Mouse (Mus musculus): ENCODE results near the gene Pias4.
"Not testable (repeated sequence)": the region's sequence is repeated elsewhere in the genome, so short reads cannot be mapped to it uniquely, and the experiment has no call there.

Pias4 gene

DNA sequence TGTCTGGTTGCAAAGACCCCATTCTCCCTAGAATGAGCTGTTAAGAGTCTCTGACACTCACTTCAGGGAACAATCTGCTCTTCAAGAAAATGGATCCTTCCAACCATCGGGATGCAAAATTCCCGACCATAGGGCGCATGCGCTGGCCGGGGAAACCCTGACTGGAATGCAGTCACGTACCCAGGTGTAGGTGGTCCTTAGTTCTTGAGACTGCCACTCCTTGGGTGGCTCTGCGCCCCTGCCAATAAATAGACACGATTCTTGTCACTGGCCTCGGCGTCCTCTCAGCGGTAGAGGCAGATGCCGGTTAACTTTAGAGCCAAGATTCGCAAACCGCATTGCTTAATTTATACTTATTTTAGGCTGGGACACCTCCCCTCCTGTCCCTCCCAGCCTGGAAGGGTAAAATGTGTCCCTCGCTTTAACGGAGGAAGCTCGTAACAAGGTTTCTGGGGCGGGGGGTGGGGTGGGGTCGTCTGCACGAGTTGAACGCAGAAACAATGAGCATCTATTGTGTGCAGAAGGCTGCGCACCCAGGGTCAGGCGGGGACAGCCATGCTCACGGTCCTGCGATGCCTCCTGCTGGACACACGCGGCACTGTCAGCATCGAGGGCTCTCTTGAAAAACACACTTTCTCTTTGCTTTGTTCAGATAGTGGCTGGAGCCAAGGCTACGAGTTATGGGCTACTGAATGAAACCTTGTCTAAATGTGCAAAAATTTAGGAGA lies 7.1 kb upstream of the Pias4 start:
- peak; percentile 21; the same call in 1 of the 2 replicates for ATAC-seq (ENCODE audit: insufficient number of reproducible peaks, low FRiP score, low TSS enrichment)

DNA sequence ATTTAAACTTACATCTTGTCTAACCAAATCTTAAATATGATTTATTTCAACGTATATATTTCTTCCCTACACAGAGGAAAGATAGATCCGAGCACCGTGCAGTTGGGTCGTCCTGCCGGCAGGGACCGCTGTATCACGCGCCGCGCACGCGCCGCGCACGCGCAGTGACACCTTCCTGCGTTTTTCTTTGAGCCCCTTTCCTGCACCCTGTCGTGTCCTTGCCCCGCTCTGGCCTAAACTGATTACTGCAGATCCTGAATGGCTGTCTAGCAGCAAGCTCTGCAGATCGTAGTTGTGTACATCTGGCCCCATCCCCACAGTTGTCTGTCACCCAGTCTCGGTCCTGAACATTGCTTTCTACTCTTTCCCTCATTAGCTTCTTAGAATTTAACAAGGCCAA lies 5.4 kb upstream of the Pias4 start:
- no peak for ATAC-seq (ENCODE audit: insufficient number of reproducible peaks, low FRiP score, low TSS enrichment)

DNA sequence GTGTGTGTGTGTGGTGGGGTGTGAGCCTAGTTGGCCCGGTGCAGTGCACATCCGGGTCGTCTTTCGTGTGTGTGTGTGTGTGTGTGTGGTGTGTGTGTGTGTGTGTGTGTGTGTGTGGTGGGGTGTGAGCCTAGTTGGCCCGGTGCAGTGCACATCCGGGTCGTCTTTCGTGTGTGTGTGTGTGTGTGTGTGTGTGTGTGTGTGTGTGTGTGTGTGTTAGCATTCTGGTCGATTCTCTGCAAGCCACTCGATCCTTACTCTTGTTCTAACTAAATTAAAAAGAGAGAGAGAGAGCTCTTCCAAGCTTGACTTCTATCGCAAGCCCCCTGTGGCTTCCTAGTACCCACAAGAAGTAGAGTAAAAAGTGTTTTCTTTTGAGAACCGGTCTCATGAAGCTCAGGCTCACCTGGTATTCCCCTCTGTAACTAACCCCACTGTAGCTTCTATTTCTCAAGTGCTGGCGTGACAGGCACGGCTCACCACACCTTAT lies 1.7 kb upstream of the Pias4 start:
- not testable (repeated sequence) for ATAC-seq (ENCODE audit: insufficient number of reproducible peaks, low FRiP score, low TSS enrichment)

DNA sequence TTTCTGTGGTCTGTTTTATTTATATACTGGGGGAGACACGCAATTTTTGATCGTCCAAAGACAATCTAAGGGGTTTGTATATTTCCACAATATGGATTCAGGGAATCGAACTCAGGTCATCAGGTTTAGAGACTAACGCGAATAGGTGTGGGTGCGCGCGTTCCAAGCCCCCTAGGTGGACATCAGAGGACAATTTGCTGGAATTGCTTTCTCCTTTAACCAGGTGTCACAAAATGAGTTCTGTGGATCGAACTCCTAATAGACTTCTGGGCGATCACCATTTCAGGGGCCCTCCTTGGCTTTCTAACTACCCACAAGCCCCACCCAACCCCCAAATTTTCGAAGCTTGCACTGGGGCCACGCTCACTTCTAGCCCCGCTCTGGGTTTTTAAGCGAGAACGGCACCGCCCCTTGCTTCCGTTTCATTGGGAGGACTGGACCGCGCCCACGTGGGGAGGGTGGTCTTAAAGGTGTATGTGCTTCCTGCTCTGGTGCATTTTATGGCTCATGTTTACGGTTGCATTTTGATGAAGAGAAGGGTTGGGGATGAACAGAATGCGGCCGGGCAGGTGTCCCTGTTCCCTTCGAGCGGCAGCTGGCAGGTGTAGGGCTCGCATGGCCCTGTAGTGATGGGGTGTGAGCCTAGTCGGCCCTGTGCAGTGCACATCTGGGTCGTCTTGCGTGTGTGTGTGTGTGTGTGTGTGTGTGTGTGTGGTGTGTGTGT lies 960 bp upstream of the Pias4 start:
- peak; percentile 31; the same call in 1 of the 2 replicates for ATAC-seq (ENCODE audit: insufficient number of reproducible peaks, low FRiP score, low TSS enrichment)

DNA sequence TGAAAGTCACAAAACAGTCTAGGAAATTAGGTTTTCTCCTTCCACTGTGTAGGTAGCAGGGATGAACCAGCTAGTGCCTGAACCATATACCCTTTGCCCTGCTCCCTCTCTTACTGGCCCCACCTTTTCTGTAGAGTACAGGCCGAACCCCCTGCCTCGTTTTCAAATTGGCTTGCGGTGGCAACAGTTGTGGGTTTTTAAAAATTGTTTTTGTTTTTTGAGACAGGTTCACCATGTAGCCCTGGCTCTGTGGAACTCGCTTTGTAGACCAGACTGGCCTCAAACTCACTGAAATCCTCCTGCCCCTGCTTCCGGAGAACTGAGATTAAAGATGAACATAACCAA lies 336 bp upstream of the Pias4 start:
- ATAC-seq (ENCODE audit: insufficient number of reproducible peaks, low FRiP score, low TSS enrichment) = peak; percentile 33; the same call in 1 of the 2 replicates

DNA sequence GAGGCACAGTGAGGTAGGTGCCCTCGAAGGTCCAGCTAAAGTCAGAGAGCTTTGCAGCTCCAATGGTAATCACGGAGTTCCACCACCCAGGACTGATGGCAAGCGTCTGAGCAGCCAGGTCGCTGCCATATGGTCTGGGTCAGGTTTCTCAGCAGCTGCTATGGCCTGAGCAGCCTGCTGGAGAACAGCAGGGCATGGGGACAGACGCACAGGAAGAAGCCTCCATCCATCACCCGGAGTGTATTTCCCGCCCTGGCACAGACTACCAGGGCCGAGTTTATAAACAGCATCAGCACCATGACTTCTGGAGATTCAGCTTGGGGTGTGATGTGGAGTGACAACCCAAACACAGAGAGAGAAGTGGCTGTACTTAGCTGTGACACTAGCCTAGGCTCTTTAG lies 2.6 kb downstream of the Pias4 start:
- no peak; the same call in 1 of the 2 replicates for ATAC-seq (ENCODE audit: insufficient number of reproducible peaks, low FRiP score, low TSS enrichment)

DNA sequence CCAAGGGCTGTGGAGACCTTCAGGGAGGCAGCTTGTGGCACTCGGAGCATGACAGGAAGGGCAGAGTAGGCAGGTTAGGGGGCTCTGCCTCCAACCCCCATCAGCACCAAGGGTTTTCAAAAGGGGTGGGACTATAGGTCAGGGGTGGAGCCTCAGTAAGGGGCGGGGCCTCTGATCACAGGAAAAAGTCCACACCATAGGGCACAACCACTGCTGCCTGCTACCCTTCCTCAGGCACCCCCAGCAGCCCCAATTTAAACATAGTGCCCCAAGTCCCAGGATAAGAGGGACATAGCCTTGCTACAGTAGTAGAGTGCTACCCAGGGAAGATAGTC lies 5.4 kb downstream of the Pias4 start:
- no peak for ATAC-seq (ENCODE audit: insufficient number of reproducible peaks, low FRiP score, low TSS enrichment)

DNA sequence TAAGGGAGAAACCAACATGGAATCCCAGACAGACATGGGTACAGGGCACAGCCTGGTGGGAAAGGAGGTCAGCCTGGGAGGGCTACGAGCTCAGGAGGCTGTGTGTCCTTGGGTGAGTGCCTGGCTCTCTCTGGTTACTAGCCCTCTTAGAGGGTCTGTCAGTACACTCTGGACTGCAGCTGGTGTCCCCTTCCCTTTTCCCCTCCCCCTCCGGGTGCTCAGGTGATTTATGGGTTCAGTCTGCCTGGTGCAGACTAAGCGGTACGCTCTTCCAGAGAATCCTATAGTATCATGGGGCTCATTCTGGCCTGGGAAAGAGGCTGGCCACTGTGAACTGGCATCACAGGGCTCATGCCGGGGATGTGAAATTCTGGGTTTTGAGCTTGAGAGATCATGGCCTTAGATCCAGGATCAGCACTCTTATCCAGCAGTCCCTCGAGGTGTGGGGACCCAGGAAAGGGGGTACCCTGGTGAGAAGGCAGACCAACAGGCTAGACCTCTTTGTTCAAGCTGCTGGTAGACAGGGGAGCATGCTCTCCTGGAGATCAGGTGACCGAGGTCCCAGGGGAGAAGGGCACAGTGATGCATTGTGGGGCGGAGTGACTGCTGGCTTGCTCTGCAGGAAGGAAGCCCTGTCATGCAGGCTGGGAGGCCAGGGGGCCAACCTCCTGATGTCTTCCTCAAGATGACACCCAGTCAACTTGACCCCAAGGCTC lies 6.0 kb downstream of the Pias4 start:
- no peak for ATAC-seq (ENCODE audit: insufficient number of reproducible peaks, low FRiP score, low TSS enrichment)

DNA sequence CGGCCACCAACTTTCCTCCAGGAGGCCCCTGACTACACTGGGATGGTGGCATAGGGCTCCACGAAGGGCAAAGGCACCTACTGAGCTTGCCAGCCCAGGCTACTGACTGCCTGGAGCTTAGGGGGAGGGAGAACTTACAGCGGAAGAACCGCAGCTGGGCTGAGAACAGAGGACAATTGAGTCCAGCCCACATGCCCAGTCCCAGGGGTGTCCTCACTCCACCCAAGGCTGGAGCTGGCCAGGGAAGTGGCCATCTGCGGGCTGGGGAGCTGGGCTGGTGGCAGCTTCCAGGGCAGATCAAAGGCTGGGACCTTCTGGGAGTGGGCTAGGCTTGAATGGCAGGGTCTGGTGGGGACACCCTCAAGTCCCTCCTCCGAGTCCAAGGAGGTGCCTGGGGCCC lies 13.0 kb downstream of the Pias4 start:
- no peak for ATAC-seq (ENCODE audit: insufficient number of reproducible peaks, low FRiP score, low TSS enrichment)

DNA sequence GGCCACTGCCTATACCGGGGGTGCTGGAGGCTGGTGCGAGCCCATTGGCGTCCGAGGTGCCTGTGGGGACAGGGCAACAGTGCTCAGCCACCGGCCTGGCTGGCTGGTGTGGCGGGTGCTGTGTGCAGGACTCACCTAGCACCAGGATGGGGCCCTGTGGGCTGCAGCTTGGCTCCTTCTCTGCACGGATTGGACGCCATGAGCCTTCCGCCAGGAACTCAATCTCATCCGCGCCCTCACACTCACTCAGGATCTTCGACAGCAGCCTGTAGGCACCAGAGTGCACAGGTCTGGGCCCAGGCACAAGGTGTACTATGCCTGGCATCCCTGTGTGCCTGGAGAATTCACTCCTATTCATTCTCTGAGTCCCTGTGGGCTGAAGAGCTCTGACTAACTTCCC lies 13.4 kb downstream of the Pias4 start:
- ATAC-seq (ENCODE audit: insufficient number of reproducible peaks, low FRiP score, low TSS enrichment) = no peak

DNA sequence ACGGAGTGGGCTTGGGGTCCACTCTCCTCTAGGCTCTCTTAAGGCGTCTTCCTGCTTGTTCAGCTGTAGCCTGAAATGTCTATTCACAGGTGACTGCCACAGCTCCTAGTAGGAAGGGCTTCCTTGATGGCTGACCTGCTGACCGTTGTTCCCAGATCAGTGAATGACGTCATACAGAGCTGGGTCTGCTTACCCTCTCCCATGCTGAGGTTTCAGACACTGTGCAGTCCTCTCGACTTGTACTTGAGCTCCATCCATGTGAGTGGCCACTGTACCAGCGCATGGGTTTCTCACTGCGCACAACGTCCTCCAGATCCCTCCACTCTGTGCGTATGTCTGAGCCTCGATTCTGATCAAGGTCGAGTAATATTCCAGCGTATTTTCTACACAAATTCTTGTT lies 15.1 kb downstream of the Pias4 start:
- no peak for ATAC-seq (ENCODE audit: insufficient number of reproducible peaks, low FRiP score, low TSS enrichment)

DNA sequence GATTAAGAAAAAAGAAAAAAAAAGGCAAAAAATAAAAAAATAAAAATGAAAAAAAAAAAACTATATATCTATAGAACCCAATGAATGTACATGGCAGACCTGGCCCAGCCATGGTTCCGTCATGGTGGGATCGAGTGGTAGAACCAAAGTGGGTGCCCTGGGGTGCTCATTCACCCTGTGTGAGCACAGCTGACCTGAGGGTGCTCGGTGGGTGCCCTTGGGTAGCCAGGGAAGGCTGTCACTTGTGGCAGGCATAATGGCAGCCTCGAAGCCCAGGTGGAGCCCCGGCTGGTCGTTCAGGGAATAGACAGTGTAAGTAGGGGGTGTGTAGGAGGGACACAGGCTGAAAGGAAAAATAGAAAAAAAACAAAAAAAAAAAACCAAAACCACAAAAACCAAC lies 16.5 kb downstream of the Pias4 start:
- no peak for ATAC-seq (ENCODE audit: insufficient number of reproducible peaks, low FRiP score, low TSS enrichment)

DNA sequence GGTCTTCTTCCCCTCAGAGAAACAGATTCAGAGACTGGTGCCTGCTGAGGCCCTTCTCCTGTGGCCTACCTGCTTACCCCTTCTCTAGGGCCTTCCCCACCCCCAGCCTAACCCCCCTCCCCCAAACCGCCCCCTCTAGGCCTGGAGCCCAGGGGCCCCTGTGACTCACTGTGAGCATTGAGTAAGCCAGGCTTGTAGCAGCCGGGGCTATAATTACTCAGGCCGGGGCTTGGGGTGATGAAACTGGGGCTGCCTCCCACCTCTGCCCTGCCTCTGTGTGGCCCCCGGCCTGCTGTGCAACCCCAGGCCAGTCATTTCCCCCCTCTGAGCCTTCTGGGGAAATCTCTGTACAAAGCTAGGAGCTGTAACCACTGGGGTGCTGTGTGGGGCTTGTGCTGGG lies 21.4 kb downstream of the Pias4 start:
- ATAC-seq (ENCODE audit: insufficient number of reproducible peaks, low FRiP score, low TSS enrichment) = no peak

DNA sequence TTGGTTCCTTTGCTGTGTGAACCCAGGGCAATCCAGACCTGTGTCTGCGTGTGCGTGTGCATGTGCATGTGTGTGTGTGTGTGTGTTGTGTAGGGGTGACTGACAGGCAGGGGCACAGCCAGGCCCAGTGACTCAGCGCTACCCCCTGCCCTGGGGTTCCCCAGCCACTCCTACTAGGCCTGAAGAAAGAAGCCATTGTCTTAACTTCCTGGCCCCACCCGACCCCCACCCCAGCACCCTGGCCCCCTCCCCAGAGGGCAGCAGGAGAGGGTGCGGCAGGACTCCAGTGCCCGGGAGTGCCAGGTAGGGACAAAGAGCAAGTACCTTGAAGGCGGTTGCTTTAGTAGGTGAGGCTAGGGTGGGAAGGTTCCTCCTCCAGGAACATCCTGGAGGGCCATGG lies 21.9 kb downstream of the Pias4 start:
- no peak for ATAC-seq (ENCODE audit: insufficient number of reproducible peaks, low FRiP score, low TSS enrichment)

DNA sequence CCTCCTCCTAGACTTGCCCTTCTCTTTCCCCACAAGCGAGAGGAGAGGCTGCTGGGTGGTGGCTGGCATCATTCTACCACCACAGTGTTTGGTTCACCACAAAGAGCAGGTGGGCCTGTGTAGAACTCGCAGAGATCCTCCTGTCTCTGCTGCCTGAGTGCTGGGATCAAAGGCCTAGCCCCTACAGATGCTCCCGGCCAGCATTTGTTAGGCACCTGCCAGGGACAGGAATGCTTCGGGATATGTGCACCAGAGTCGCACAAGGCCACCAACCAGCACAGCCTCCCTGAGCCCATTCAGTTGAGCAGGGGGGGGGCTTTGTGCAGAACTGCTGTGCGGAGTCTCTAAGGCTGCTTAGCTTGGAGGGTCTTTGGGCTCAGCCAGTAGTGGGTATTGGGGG lies 22.4 kb downstream of the Pias4 start:
- ATAC-seq (ENCODE audit: insufficient number of reproducible peaks, low FRiP score, low TSS enrichment) = no peak

DNA sequence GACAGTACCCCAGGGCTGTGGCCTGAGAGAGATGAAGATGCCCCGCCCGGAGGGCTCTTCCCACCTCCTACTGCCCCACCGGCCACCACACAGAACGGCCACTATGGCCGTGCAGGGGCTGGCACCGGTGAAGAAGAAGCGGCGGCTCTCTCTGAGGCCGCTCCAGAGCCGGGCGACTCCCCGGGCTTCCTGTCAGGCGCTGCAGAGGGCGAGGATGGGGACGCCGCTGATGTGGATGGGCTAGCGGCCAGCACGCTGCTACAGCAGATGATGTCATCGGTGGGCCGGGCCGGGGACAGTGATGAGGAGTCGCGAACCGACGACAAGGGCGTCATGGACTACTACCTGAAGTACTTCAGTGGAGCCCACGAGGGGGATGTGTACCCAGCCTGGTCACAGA lies 23.1 kb downstream of the Pias4 start:
- ATAC-seq (ENCODE audit: insufficient number of reproducible peaks, low FRiP score, low TSS enrichment) = no peak

DNA sequence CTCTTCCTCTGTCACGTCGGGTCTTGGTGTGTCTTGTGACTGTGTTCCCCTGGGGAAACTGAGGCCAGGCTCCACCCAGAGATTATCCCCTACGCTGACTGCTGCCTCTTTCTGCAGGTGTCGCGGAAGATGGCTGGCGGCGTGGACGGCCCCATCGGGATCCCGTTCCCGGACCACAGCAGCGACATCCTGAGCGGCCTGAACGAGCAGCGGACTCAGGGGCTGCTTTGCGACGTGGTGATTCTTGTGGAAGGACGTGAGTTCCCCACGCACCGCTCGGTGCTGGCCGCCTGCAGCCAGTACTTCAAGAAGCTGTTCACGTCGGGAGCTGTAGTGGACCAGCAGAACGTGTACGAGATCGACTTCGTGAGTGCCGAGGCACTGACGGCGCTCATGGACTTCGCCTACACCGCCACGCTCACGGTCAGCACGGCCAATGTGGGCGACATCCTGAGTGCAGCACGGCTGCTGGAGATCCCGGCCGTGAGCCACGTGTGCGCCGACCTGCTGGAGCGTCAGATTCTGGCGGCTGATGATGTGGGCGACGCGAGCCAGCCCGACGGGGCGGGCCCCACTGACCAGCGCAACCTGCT lies 23.8 kb downstream of the Pias4 start:
- ATAC-seq (ENCODE audit: insufficient number of reproducible peaks, low FRiP score, low TSS enrichment) = no peak

DNA sequence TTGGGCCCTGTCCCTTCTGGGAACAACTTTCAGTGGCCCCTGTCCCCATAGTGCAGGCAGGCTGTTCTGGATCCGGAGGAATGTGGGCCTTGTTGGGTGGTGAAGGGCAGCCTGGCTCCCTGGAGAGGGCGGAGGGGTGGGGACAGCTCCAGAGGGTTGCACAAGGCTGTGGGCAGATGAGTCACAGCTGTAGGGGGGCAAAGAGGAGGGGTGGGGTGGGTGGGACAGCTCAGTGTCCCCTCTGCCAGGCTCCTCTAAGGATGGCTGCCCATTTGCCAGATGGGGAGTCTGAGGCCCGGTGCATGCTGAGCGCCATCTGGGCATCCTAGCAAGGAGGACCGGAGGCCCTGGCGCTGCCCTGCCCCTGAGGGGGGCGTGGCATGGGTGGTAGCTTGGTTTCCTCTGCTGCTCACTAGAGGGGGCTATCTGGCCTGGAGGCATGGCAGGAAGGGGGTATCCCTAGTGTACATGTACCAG lies 24.5 kb downstream of the Pias4 start:
- ATAC-seq (ENCODE audit: insufficient number of reproducible peaks, low FRiP score, low TSS enrichment) = no peak

DNA sequence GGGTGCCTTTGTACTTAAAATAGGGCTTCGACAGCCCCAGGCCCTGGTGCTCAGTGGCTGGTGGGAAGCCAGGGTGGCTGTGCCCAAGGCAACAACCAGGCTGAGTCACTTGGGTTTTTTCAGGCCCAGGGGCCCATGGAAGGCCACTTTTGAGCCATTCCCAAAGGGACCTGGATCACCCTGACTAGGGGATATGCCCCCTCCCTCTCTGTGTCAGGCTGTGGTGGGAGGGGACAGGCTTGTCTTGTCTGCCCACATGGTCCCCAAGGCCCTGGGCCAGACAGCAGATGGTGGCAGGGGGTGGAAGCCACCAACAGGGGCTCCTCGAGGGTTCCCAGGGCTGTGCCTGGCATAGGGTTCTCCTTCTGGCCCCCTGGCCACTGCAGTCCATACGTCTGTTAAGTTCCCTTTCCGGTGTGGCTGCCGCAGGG lies 25.2 kb downstream of the Pias4 start:
- no peak for ATAC-seq (ENCODE audit: insufficient number of reproducible peaks, low FRiP score, low TSS enrichment)

DNA sequence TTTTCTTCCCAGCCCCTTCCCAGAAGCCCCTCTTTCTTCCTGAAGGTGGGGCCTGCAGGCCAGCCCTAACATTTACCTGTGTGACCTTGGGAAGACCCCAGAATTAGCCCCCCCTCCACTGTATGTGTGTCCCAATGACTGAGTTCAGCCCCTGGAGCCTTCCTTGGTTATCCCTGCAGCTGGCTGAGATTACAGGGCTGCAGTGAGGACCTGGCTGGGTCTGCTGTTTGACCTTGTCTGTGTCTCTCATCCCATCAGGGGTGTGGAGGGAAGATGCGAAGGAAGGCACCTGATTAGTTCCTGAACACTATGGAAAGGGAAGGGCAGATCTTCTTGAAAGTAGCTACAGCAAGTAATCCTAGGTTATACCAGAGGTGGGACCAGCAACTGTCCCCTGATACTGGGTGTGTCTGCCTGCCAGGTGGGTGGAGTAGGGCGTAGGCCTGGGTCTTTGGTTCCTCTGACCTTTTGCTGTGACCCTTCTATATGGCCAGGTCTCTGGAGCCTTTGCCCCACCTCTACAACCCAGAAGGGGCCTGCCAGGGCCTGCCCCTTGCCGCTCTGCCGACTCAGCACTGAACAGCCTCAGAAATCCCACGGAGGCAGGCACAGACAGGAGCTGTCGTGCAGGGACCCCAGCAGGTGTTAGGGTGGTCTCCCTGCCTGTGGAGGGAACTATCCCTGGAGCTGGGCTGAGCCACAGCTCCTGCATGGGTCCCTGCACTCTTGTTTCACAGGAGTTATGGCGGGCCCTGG lies 26.1 kb downstream of the Pias4 start:
- no peak for ATAC-seq (ENCODE audit: insufficient number of reproducible peaks, low FRiP score, low TSS enrichment)

Measured in cerebellum, adult (tissue).